Mouse (Mus musculus): ENCODE results near the gene Nln.

DNA sequence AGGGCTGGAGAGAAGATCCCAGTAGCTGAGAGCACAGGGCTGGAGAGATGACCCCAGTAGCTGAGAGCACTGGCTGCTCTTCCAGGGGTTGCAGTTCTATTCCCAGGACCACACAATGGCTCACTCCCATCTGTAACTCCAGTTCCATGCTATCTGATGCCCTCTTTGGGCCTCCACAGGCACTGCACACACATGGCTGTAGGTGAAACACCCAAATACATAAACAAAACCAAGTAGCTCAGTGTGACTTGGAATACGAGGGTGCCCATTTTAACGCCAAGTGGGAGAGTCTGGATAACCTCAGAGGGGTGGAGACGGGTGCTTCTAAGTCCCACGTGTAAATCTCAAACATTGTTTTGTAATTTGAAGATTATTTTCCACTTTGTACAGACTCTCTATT is 9.0 kb downstream of the Nln start:
- TF ChIP-seq ZNF384 (IDR thresholded peaks at IDR 0.05; ENCODE audit: low read depth, low read length) (no peak), HCFC1 (IDR thresholded peaks at IDR 0.05; ENCODE audit: borderline replicate concordance, insufficient read depth, low read length) (no peak)
